Mouse (Mus musculus) megakaryocyte, embryonic 14.5 days (primary cell): ENCODE data around the gene Psmc5.

Source experiments
- FLI1 ChIP-seq: IDR thresholded peaks from 2 replicates; pipeline ENCODE4 v1.6.1; 2012; ENCODE audit warnings: low read length, inconsistent platforms, mixed read lengths
- GATA1 ChIP-seq: IDR thresholded peaks from 3 replicates; pipeline ENCODE4 v1.6.1; 2012; ENCODE audit warnings: mixed read lengths, low read length, inconsistent platforms, borderline replicate concordance

DNA sequence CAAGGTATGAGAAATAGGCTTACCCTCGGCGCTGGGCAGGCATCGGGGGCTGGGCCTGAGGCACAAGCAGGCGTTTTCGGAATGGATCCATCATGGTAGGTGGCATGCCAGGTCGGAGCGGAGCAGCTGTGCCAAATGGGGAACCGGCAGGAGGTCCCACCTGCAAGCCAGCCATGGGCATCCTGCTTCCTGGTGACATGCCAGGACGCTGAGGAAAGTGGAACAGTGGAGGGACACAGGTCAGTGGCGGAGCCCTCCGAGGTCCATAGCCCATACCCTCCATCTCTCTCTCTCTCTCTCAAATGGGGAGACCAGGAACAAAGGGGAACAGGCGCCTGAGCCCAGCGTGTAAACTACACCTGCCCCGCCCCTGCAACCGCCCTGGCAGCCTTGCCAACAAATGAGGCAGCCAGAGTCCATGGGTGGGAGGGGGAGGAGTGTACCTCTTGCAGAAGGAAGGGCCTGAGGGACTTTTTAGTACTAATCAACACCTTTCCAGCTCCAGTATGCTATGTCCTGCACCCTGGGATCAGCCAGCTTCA, 11.4 kb downstream of the Psmc5 start:
- no peak for TF ChIP-seq FLI1
- no peak for TF ChIP-seq GATA1
